Mouse (Mus musculus) neural tube, embryonic 11.5 days (tissue): ENCODE measurements around the gene Phc2. TPM values are rescaled to one million over a fixed set of nuclear protein-coding genes. Genes with fewer than 3 reads are reported as not detected.
A peak's percentile ranks its signal among the peaks of the same experiment; 100 is the strongest.
"Not testable (repeated sequence)": the region's sequence is repeated elsewhere in the genome, so short reads cannot be mapped to it uniquely, and the experiment has no call there.

Experiments
- ATAC-seq: fragments of 200-750 bp; cut with Nextera tagmentation; 2 replicates; pipeline ENCODE4 v1.8.0; 2017; ENCODE audit warnings: moderate number of reproducible peaks, mild to moderate bottlenecking, moderate TSS enrichment, moderate library complexity; ENCODE audit not compliant: insufficient read depth, low FRiP score, low TSS enrichment
- DNase-seq: peaks from one replicate; pipeline ENCODE4 v3.0.0-alpha.2; 2015; ENCODE audit warnings: low spot score
- H3K27ac ChIP-seq: fragments of 300-500 bp; sonication (generic); 2 replicates; pipeline ENCODE4 v1.5.1; 2014; ENCODE audit warnings: low read depth, mild to moderate bottlenecking, low read length
- H3K27me3 ChIP-seq: fragments of 300-500 bp; sonication (generic); 2 replicates; pipeline ENCODE4 v1.6.1; 2014; ENCODE audit warnings: mild to moderate bottlenecking, low read length, mixed read lengths; ENCODE audit not compliant: control insufficient read depth, insufficient read depth
- H3K36me3 ChIP-seq: fragments of 300-500 bp; sonication (generic); 2 replicates; pipeline ENCODE4 v1.6.1; 2014; ENCODE audit warnings: mild to moderate bottlenecking, low read length, moderate library complexity, mixed read lengths; ENCODE audit not compliant: control insufficient read depth, insufficient read depth
- H3K4me1 ChIP-seq: fragments of 300-500 bp; sonication (generic); 2 replicates; pipeline ENCODE4 v1.6.1; 2014; ENCODE audit warnings: low read length, mixed read lengths; ENCODE audit not compliant: control insufficient read depth, insufficient read depth
- H3K4me2 ChIP-seq: fragments of 300-500 bp; sonication (generic); 2 replicates; pipeline ENCODE4 v1.6.1; 2014; ENCODE audit warnings: low read depth, mild to moderate bottlenecking, moderate library complexity
- H3K4me3 ChIP-seq: fragments of 300-500 bp; sonication (generic); 2 replicates; pipeline ENCODE4 v1.5.1; 2014; ENCODE audit warnings: low read depth, low read length
- H3K9ac ChIP-seq: fragments of 300-500 bp; sonication (generic); 2 replicates; pipeline ENCODE4 v1.6.1; 2014; ENCODE audit warnings: mild to moderate bottlenecking, low read length
- H3K9me3 ChIP-seq: fragments of 300-500 bp; sonication (generic); 2 replicates; pipeline ENCODE4 v1.6.1; 2016; ENCODE audit warnings: low read length; ENCODE audit not compliant: control insufficient read depth
- WGBS: fragments of 180-500 bp; shearing (Covaris S2); extraction: QIAGEN DNeasy Blood & Tissue Kit; methylation state at CpG from one replicate; pipeline ENCODE4 v1.1.7; 2014; 5-methylcytosine and 5-hydroxymethylcytosine counted together
- polyA plus RNA-seq: library from polyadenylated mRNA; unstranded; fragments of >200 nt; fragmentation: Nextera tagmentation; extraction: Ambion mirVana; gene quantifications from 2 replicates; pipeline ENCODE4 v1.2.1, GENCODE M21; 2014

Gene Phc2
- polyA plus RNA-seq, 1 experiment from 2014 or later, result 123 TPM

DNA sequence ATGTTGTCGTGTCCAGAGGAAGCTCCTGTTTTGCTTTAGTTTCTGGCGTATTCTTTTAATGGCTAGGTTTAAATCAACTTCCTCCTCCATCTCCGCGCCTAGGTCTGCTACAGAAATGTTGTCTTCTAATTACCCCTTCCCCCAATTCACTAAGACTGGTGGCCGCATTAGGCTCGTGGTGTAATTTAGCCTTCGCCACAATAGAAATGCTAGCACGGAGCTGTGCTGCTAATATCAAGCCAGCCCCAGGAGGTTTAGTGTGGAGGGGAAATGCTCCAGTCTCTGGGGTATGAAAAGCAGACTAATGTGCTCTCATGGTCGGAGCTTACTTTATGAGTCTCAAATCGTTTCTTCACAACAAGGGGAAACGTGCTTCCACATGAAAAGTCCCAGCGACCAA lies 944 bp downstream of the Phc2 start:
- 2% methylated on average over 12 of the region's 12 CpGs for WGBS
- peak overlapping the region; percentile 75 for H3K4me3 ChIP-seq
- no peaks in the 10 kb centered on the region for H3K36me3 ChIP-seq
- peak overlapping the region; percentile 70 for H3K9ac ChIP-seq
- H3K9me3 ChIP-seq, result no peaks in the 10 kb centered on the region
- DNase-seq (no peak), ATAC-seq (no peak)
- H3K4me2 ChIP-seq, result peak overlapping the region; percentile 94
- peaks cover 20% of the 10 kb centered on the region for H3K4me1 ChIP-seq
- no peaks in the 10 kb centered on the region for H3K27me3 ChIP-seq
- H3K27ac ChIP-seq, result peak overlapping the region; percentile 60; the same call in 1 of the 2 replicates

DNA sequence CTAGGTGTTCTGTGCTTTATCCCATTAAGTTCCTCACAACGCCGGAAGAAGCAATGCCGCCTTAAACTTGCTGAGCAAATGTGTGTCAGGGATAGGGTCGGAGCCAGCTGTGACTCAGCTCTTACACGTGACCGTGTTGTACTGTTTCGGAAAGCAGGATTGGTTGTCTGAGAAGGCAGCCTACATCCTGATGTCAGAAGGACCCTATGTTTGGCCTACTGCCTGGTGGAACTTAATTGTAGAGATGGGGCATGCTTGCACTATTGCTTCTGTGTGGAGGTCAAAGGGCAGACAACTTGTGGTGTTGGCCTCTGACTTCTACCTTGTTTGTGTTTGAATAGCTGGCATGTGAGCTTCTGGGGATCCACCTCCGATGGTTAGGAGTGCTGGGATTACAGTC lies 5.7 kb downstream of the Phc2 start:
- Histone ChIP-seq H3K27me3 (no peaks in the 10 kb centered on the region), H3K4me2 (no peak overlapping the region), H3K4me1 (peaks cover 4% of the 10 kb centered on the region), H3K9me3 (no peaks in the 10 kb centered on the region), H3K4me3 (no peak overlapping the region), H3K27ac (no peak overlapping the region), H3K9ac (no peak overlapping the region), H3K36me3 (no peaks in the 10 kb centered on the region)
- ATAC-seq (no peak), DNase-seq (no peak)
- WGBS, result 83% methylated on average over 8 of the region's 8 CpGs

DNA sequence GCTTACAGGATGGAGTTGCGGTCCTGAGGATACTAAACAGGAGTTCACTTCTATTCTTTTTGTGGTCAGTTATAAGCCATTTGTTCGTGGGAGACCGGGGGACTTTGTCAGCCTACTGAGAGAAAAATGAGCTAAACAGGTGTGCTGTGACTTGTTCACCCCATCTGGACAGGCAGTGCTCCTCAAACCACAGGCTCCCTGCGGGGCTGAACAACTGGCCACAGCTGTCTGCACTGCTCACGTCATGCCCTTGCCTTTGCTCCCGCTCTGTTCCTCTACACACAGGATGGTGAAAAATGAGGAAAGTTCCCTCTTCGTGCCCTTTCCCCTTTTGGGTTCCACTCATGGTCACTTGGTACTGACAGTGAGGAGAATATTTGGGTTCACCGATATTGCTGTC lies 6.6 kb downstream of the Phc2 start:
- H3K36me3 ChIP-seq, result no peaks in the 10 kb centered on the region
- 75% methylated on average over 8 of the region's 8 CpGs for WGBS
- H3K4me1 ChIP-seq, result no peaks in the 10 kb centered on the region
- H3K27me3 ChIP-seq, result no peaks in the 10 kb centered on the region
- H3K4me2 ChIP-seq, result no peak overlapping the region
- H3K4me3 ChIP-seq, result no peak overlapping the region
- no peak for ATAC-seq
- no peak overlapping the region for H3K27ac ChIP-seq
- H3K9ac ChIP-seq, result no peak overlapping the region
- H3K9me3 ChIP-seq, result no peaks in the 10 kb centered on the region
- no peak for DNase-seq

DNA sequence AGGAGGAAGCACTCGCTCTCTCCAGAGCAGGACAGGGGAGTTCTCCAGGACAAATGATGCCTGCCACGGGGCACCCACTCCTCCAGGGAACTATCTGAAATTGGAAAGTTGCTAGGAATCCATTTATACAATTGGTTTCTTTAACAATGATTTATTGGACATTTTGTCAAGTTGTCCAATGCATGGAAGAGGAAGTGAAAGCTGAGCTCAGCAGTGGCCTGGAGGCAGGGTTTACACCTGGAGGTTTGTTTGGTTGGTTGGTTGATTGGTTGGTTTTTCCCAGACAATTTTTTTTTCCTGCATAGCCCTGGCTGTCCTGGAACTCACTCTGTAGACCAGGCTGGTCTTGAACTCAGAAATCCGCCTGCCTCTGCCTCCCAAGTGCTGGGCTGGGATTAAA lies 9.5 kb downstream of the Phc2 start:
- Histone ChIP-seq H3K27ac (no peak overlapping the region), H3K4me2 (no peak overlapping the region), H3K4me3 (no peak overlapping the region), H3K4me1 (no peaks in the 10 kb centered on the region), H3K36me3 (no peaks in the 10 kb centered on the region), H3K27me3 (no peaks in the 10 kb centered on the region), H3K9me3 (no peaks in the 10 kb centered on the region), H3K9ac (no peak overlapping the region)
- WGBS, result 74% methylated on average over 3 of the region's 3 CpGs
- DNase-seq, result no peak
- ATAC-seq, result no peak

DNA sequence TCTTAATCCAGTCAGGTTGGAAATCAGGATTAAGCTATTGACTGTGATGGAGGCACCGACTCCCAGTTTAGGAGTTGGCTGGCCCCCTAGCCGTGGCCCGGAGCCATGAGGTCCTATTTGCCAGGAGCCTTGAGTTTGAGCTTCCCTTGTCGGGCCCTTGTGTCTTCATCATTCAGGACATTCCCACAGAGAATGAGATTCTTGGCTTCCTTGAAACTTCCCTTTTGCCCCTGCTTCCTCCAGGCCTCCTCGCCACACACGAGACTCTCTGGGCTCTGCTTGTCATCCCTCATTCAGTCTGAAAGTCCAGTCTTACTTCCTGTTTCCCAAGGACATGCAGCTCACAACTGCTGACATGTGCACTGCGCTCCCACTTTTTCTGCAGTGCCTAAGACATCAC lies 11.9 kb downstream of the Phc2 start:
- not testable (repeated sequence) for H3K27me3 ChIP-seq, H3K9me3 ChIP-seq, H3K4me3 ChIP-seq, H3K4me2 ChIP-seq, H3K4me1 ChIP-seq, ATAC-seq, H3K9ac ChIP-seq, H3K36me3 ChIP-seq, DNase-seq, H3K27ac ChIP-seq
- WGBS, result 80% methylated on average over 7 of the region's 7 CpGs

DNA sequence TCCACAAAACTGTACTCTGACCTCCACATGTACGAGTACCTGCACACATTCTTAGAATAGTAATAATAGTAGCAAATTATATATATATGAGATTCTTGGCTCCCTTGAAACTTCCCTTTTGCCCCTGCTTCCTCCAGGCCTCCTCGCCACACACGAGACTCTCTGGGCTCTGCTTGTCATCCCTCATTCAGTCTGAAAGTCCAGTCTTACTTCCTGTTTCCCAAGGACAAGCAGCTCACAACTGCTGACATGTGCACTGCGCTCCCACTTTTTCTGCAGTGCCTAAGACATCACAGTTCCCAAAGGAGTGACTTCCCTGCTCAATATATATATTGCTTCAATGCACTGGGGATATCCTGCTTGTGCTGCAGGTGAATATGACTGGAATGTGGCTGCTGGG lies 12.7 kb downstream of the Phc2 start:
- H3K4me2 ChIP-seq, H3K27ac ChIP-seq, H3K9ac ChIP-seq, DNase-seq, H3K27me3 ChIP-seq, ATAC-seq, H3K4me1 ChIP-seq, H3K4me3 ChIP-seq, H3K36me3 ChIP-seq, H3K9me3 ChIP-seq: not testable (repeated sequence)
- WGBS, result 87% methylated on average over 4 of the region's 4 CpGs

DNA sequence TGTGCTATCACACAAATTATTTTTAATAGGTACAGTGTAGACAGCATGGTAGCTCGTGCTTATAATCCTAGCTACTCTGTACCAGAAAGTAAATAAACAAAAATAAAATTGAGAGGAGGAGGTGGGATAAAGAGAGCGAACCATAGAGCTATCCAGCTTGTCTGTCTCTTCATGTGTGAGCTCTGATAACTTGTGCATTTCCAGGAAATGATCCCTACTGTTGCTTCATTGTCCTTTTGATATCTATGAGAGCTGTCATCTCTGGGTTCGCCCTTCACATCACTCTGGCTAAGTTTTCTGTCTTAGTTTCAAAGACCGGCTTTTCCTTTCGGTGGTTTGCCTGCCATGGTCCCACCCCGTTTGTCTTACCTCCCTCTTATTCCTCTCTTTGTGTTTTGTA lies 14.7 kb downstream of the Phc2 start:
- H3K27me3 ChIP-seq, result no peaks in the 10 kb centered on the region
- no peak overlapping the region for H3K27ac ChIP-seq
- H3K4me3 ChIP-seq, result no peak overlapping the region
- no peak overlapping the region for H3K4me2 ChIP-seq
- H3K9me3 ChIP-seq, result no peaks in the 10 kb centered on the region
- H3K4me1 ChIP-seq, result peaks cover 3% of the 10 kb centered on the region
- no peak for DNase-seq
- ATAC-seq, result no peak
- WGBS, result 89% methylated on average over 6 of the region's 6 CpGs
- no peak overlapping the region for H3K9ac ChIP-seq
- H3K36me3 ChIP-seq, result no peaks in the 10 kb centered on the region

DNA sequence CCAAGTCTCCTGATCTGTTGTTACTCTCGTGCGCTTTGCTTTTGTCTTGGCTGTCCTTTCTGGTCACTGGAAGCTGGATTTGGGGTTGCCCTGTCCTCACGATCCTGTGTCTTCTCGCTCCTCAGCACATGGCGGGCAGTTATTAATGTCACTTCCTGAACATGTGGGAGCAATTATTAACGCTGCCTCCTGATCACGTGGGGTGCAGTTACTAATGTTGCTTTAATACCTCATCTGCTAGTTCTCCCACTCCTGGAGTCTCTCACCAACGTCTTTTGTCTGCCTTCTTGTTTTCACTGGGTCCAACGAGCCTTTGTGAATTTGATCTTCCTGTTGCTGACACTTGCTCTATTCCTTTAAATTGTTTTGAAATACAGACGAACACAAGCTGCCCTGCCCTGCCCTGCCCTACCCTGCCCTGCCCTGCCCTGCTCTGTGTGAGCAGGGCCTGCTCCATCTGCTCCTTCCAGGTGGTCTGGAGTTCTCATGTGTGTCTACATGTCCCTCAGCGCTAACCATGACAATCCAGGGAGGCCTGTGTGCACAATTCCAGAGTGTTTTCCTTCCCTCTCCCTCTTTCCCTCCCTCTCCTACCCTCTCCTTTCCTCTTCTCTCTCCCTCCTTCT lies 16.2 kb downstream of the Phc2 start:
- no peaks in the 10 kb centered on the region for H3K27me3 ChIP-seq
- peak; percentile 56 for DNase-seq
- WGBS, result 26% methylated on average over 11 of the region's 11 CpGs
- ATAC-seq, result no peak
- peaks cover 3% of the 10 kb centered on the region for H3K4me1 ChIP-seq
- peak overlapping the region; percentile 79 for H3K27ac ChIP-seq
- H3K4me3 ChIP-seq, result no peak overlapping the region
- no peaks in the 10 kb centered on the region for H3K9me3 ChIP-seq
- H3K4me2 ChIP-seq, result no peak overlapping the region
- no peaks in the 10 kb centered on the region for H3K36me3 ChIP-seq
- H3K9ac ChIP-seq, result peak overlapping the region; percentile 14; the same call in 1 of the 2 replicates

DNA sequence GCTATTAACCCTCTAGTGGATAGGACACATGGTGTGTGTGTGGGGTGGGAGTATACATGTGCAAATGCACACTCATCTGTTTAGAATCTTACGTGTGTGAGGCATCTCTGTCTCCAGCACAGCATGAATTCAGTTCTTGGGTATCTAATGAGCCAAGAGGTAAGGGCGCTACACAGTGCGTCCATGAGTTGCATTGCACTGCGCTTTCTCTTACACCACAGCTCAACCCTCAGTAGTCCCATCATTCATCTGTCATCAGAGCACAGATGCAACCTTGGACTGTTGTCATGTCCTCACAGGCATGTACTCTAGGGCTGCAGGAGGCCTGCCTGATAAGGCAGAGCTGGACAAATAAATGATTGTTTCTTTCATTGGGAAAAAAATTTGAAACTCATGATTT lies 18.0 kb downstream of the Phc2 start:
- no peak for ATAC-seq
- H3K27ac ChIP-seq, result no peak overlapping the region

More for the DNA sequence above, 18.0 kb downstream of the Phc2 start:
- 82% methylated on average over 4 of the region's 4 CpGs for WGBS
- no peaks in the 10 kb centered on the region for H3K36me3 ChIP-seq
- no peak overlapping the region for H3K4me3 ChIP-seq
- H3K4me2 ChIP-seq, result no peak overlapping the region
- no peaks in the 10 kb centered on the region for H3K27me3 ChIP-seq
- no peaks in the 10 kb centered on the region for H3K9me3 ChIP-seq
- peaks cover 3% of the 10 kb centered on the region for H3K4me1 ChIP-seq
- no peak overlapping the region for H3K9ac ChIP-seq
- DNase-seq, result no peak
